Mouse (Mus musculus) ES-E14 (cell line): ENCODE results near the gene Calm1.

ENCODE experiments used
- CHD2 ChIP-seq: IDR thresholded peaks from 2 replicates; pipeline ENCODE4 v1.6.1; 2014; ENCODE audit warnings: mild to moderate bottlenecking, low read depth, low read length, inconsistent platforms
- HCFC1 ChIP-seq: IDR thresholded peaks from 2 replicates; pipeline ENCODE4 v1.6.1; 2012; ENCODE audit warnings: low read length, inconsistent platforms, borderline replicate concordance; ENCODE audit not compliant: insufficient read depth
- MAFK ChIP-seq: IDR thresholded peaks from 2 replicates; pipeline ENCODE4 v1.6.1; 2014; ENCODE audit warnings: mild to moderate bottlenecking, low read depth, low read length, inconsistent platforms; ENCODE audit not compliant: insufficient read depth

DNA sequence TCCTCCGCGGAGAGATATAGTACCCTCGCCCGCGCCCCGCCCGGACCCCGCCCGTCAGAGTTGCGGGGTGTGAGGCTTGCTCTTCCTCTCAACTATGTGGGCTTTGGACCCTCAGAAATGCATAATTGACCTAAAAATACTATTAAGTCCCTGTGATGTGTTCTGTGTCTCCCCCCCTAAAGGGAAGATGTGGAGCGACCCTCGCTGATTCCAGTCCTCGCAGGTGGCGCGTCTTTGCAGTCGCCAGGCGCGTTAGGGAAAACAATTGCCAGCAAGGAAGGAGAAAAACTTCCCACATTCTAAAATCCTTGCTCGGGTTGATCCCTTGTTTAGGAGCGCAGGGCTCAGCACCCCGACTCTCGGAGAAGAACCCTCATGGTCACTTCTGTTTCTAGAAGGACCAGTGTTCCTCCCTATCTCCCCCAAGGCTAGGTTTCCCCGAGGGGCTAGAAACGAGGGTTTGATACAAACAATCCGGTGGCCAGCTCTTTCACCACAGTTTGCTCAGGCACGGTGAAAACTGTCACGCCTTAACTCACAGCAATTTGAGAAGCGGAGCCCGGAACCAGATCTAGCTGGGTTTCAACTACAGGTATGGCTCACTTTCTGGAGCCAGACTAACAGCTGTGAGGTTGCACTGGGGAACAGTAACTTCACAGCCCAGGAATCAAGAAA lies 11.3 kb upstream of the Calm1 start:
- TF ChIP-seq CHD2 = no peak
- TF ChIP-seq HCFC1 = no peak
- no peak for TF ChIP-seq MAFK
